Mouse (Mus musculus) hindbrain, embryonic 15.5 days (tissue): Measurements from ENCODE around the gene Nfxl1. TPM values are rescaled to one million over a fixed set of nuclear protein-coding genes. Genes with fewer than 3 reads are reported as not detected.
"Not testable (repeated sequence)": the region's sequence is repeated elsewhere in the genome, so short reads cannot be mapped to it uniquely, and the experiment has no call there.

Source experiments
- ATAC-seq: fragments of 200-750 bp; cut with Nextera tagmentation; 2 replicates; pipeline ENCODE4 v1.8.0; 2017; ENCODE audit warnings: low read depth, moderate number of reproducible peaks, moderate TSS enrichment; ENCODE audit not compliant: low FRiP score
- H3K27ac ChIP-seq: fragments of 300-500 bp; sonication (generic); replicated peaks from 2 replicates; pipeline ENCODE4 v1.5.1; 2015; ENCODE audit warnings: mild to moderate bottlenecking, inconsistent platforms
- H3K27me3 ChIP-seq: fragments of 300-500 bp; sonication (generic); 2 replicates; pipeline ENCODE4 v1.6.1; 2015; ENCODE audit warnings: control low read depth, inconsistent platforms
- H3K36me3 ChIP-seq: fragments of 300-500 bp; sonication (generic); 2 replicates; pipeline ENCODE4 v1.6.1; 2015; ENCODE audit warnings: control low read depth, inconsistent platforms
- H3K4me1 ChIP-seq: fragments of 300-500 bp; sonication (generic); replicated peaks from 2 replicates; pipeline ENCODE4 v1.6.1; 2015; ENCODE audit warnings: control low read depth, inconsistent platforms
- H3K4me2 ChIP-seq: fragments of 300-500 bp; sonication (generic); 2 replicates; pipeline ENCODE4 v1.6.1; 2015; ENCODE audit warnings: moderate library complexity, mild to moderate bottlenecking, inconsistent platforms
- H3K4me3 ChIP-seq: fragments of 300-500 bp; sonication (generic); 2 replicates; pipeline ENCODE4 v1.5.1; 2015; ENCODE audit warnings: mild to moderate bottlenecking, inconsistent platforms
- H3K9ac ChIP-seq: fragments of 300-500 bp; sonication (generic); 2 replicates; pipeline ENCODE4 v1.6.1; 2015; ENCODE audit warnings: inconsistent platforms
- H3K9me3 ChIP-seq: fragments of 300-500 bp; sonication (generic); 2 replicates; pipeline ENCODE4 v1.6.1; 2016; ENCODE audit warnings: control low read depth, inconsistent platforms
- WGBS: fragments of 180-500 bp; shearing (Covaris S2); methylation state at CpG from one replicate; pipeline ENCODE4 v1.1.7; 2015; 5-methylcytosine and 5-hydroxymethylcytosine counted together
- polyA plus RNA-seq: library from polyadenylated mRNA; unstranded; fragments of >200 nt; fragmentation: Nextera tagmentation; extraction: Ambion mirVana; gene quantifications from 2 replicates; pipeline ENCODE4 v1.2.1, GENCODE M21; 2015

Gene Nfxl1
- polyA plus RNA-seq, result 12.0 and 13.6 TPM in 2 replicates

DNA sequence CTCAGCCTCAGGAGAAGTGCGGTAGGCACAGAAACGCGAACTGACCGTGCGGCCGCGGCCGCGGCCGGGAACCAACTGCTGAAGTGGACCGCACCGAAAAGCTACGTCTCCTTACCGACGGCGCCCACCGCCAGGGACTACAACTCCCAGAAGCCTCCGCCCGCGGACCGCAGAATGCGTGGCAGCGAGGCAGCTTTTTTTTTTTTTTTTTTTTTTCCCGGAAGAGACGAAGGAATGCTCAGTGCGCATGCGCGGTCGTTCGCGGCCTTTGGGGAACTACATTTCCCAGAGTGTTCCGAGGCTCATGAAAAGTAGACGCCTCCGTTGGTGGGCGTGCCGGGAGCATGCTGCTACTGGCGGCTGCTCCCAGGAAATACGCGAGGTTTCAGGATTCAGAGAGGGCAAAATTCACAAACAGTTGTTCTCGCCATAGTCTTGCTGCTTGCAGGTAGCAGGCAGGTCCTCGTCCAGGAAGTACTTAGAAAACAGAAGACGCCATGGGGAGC, at the start of gene Nfxl1:
Gene Nfxl1, minus strand, starts transcription at position 141 of the 506 bp plus-strand sequence.
- WGBS, result under 1% methylated on average over 42 of the region's 42 CpGs

DNA sequence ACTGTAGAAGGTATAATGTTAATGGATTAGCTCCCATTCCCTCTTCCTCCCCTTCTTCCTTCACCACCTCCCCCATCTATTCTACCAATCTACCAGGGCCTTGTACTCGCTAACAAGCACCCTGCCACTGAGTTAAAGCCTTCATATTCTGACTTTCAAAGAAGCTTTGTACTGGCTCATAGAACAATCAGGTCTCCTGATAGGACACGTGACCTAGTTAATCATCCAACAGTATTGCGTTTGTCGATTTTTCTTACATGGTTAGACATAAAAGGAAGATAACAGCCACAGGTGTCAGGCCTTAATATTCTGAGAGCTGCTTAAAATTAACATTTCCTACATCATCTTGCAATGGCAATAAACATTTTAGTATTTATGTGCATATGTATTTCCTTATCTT, 43.7 kb upstream of the Nfxl1 start:
- 89% methylated on average over 4 of the region's 4 CpGs for WGBS
- Histone ChIP-seq H3K4me2 (no peak overlapping the region), H3K4me1 (no peaks in the 10 kb centered on the region), H3K4me3 (no peak overlapping the region), H3K9ac (no peak overlapping the region), H3K27ac (no peak overlapping the region), H3K9me3 (no peaks in the 10 kb centered on the region), H3K27me3 (no peaks in the 10 kb centered on the region), H3K36me3 (no peaks in the 10 kb centered on the region)
- no peak for ATAC-seq

More for the DNA sequence above, at the start of gene Nfxl1:
- no peaks in the 10 kb centered on the region for H3K9me3 ChIP-seq
- peak within 1 kb of the TSS; percentile 95 for H3K9ac ChIP-seq
- peak within 1 kb of the TSS; percentile 81 for H3K27ac ChIP-seq
- H3K4me3 ChIP-seq, result peak within 1 kb of the TSS; percentile 95
- ATAC-seq, result peak; percentile 97
- H3K4me1 ChIP-seq, result peaks cover 16% of the 10 kb centered on the region
- peak within 1 kb of the TSS; percentile 92 for H3K4me2 ChIP-seq
- no peaks in the 10 kb centered on the region for H3K27me3 ChIP-seq
- H3K36me3 ChIP-seq, result 0 out of 2 replicates have a peak, but pooled peaks cover 5% of the 10 kb centered on the region

DNA sequence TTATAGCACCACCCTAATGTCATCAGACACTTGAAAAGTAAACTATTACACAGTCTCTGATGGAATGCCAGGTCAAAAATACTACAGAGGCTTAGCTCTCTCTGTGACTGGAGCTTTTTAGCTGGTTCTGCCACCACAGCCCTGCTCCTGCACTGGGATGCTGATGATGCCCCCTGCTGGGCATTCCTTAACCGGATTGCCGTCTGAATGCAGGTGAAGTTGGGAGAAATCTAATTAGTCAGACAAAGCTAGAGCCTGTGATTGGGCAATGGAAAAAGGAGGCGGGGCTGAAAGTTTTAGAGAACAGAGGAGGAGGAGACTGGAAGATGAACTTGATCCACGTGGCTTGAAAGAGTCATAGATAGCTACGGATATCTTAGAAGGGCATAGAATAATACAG, 41.5 kb upstream of the Nfxl1 start:
- no peaks in the 10 kb centered on the region for H3K27me3 ChIP-seq
- 11% methylated on average over 5 of the region's 5 CpGs for WGBS
- no peak overlapping the region for H3K9ac ChIP-seq
- H3K36me3 ChIP-seq, result no peaks in the 10 kb centered on the region
- no peak for ATAC-seq
- no peak overlapping the region for H3K27ac ChIP-seq
- no peak overlapping the region for H3K4me3 ChIP-seq
- H3K9me3 ChIP-seq, result no peaks in the 10 kb centered on the region
- H3K4me1 ChIP-seq, result no peaks in the 10 kb centered on the region
- H3K4me2 ChIP-seq, result no peak overlapping the region

DNA sequence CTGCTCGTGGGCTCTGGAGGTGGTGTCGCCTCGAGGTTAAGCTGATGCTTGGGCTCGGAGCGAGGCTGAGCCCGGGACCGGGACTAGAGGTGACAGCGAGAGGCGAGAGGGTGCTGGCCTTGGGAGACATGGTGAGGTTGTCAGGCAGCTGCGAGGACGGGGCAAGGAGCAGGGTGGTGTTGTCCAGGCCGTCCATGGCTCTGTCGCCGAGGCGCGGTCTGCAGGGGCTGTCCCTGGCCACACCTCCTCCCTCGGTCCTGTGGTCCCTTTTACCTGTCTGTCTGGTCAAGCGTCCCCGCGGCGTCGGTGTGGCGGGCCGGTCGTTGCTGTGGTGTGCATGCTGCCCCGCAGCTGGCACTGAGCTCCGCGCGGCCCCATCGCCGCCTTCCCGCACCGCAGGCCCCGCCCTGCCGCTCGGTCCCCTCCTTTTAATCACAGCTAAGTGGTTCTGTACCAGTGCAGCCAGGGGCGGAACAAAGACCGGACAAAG, 27.8 kb upstream of the Nfxl1 start, which contains the start of gene Gm5868:
Gene Gm5868, minus strand, starts transcription at position 360 of the 490 bp plus-strand sequence.
- Histone ChIP-seq H3K9me3 (no peaks in the 10 kb centered on the region), H3K9ac (peak within 1 kb of the TSS; percentile 17; the same call in 1 of the 2 replicates), H3K4me1 (peaks cover 7% of the 10 kb centered on the region), H3K4me2 (peak within 1 kb of the TSS; percentile 71), H3K36me3 (no peaks in the 10 kb centered on the region), H3K4me3 (peak within 1 kb of the TSS; percentile 40), H3K27me3 (peaks cover 4% of the 10 kb centered on the region; the same call in 1 of the 2 replicates), H3K27ac (no peak within 1 kb of the TSS)
- peak; percentile 78 for ATAC-seq
- 4% methylated on average over 34 of the region's 38 CpGs for WGBS

DNA sequence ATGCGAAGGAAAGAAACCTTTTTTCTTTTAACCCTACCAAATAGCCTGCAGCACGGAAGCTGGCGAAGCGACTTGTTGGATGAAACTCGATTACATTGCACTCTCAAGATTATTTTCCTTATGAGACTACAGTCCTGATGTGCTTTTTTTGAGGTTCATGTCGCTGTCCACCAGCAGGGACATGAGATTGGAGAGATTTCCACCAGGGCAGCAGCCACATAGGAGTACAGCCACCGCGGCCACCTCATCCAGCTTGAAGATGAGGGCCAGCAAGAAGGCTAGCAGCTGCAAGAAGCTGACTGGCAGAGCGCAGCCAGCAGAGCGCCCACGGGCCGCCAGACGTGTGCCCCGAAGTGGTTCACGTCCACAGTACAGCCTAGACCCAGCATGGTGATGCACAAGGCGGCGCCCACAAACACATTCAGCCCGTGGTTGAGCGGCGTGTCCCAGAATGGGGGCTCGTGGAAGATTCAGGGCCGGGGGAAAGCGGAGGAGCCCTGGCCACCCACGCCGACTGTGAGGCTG, 27.2 kb upstream of the Nfxl1 start:
- H3K27ac ChIP-seq, H3K27me3 ChIP-seq, H3K9me3 ChIP-seq, H3K36me3 ChIP-seq, H3K4me1 ChIP-seq: not testable (repeated sequence)
- 48% methylated on average over 25 of the region's 25 CpGs for WGBS
- peak; percentile 30; the same call in 1 of the 2 replicates for ATAC-seq
- 0 out of 2 replicates have a peak overlapping the region, but pooled peaks have one; percentile 17 for H3K9ac ChIP-seq
- peak overlapping the region; percentile 71 for H3K4me2 ChIP-seq
- peak overlapping the region; percentile 40 for H3K4me3 ChIP-seq

DNA sequence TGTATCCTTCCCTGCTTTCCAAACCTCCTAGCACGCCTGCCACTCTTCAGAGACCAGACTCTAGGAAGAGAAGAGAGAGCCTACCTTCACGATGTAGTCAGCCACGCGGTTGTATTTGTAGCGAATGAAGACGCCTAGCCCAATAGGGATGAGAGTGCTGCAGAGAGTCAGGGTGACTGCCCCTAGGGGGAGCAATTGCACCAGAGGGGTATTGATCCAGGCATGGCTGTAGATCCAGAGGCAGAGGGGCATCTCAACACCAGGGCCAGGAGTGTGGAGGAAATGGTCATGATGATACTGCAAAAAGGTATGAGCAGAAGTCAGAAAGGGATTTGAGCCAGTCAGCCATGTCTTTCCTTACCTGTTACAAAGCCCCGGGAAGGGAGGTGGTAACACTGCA, 26.6 kb upstream of the Nfxl1 start:
- not testable (repeated sequence) for H3K36me3 ChIP-seq, ATAC-seq, H3K9me3 ChIP-seq, H3K4me2 ChIP-seq, H3K27me3 ChIP-seq, H3K27ac ChIP-seq, H3K4me3 ChIP-seq, H3K9ac ChIP-seq, H3K4me1 ChIP-seq
- WGBS, result 49% methylated on average over 7 of the region's 7 CpGs

DNA sequence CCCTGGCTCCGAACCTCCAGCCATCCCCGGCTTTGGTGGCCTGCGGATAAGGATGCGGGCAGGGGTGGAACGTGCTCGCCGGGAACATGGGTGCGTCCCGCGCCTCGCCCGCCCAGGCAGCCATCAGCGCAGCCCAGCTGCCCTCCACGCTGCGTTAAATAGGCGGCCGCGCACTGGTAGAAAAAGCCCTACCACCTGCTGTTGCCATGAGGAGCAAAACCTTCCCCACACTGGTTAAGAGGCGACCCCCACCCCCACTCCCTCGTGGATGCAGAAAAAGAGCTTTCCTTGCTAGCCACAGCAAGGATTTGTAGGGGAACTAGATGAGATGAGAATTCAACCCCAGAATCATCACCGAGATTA, 21.5 kb upstream of the Nfxl1 start, which contains the start of gene Zar1:
Gene Zar1, minus strand, starts transcription at position 285 of the 363 bp plus-strand sequence.
- Histone ChIP-seq H3K9ac (0 out of 2 replicates have a peak within 1 kb of the TSS, but pooled peaks have one; percentile 29), H3K4me3 (peak within 1 kb of the TSS; percentile 42), H3K4me2 (peak within 1 kb of the TSS; percentile 66)
- not testable (repeated sequence) for H3K36me3 ChIP-seq, H3K9me3 ChIP-seq, H3K27me3 ChIP-seq, H3K4me1 ChIP-seq, H3K27ac ChIP-seq
- ATAC-seq, result peak; percentile 74
- 11% methylated on average over 17 of the region's 21 CpGs for WGBS

DNA sequence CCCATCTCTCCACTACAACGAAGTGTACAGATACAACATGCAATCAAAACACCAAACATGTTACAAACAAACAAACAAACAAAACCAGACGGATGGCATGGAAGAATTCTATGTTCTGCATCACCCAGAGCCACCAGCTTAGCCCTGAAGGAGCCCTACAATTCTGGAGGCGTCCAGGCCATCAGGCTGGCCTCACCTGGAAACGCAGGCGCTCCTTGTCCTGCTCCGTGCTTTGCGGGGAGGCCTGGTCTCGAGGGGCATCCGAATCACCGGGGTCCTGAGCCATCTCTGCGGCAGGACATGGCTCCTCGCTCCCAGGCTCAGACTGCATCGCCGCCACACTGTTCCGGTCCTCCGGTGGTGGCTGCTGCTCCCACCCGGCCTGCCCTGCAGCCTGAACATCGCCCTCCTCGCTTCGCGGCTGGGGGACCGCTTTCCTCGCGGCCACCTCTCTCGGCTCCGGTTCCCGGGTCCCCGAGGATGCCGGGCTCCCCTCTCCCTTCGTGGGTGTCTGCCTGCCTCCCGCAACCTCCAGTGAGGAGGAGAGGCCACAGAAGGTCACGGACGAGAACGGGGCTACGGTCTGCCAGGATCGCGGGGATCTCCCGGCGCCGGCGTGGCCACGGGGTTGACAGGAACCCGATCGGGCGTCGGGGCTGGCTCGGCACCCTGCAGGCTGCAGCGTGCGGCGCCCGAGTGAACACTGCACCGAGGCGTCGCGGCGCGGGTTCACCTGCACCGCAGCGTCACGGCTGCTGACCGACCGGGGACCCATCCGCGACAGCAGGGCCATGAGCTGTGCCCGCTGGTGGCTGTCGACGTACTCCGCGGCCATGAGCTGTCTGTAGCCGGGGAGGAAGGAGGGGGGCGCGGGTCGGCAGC, 20.8 kb upstream of the Nfxl1 start:
- Histone ChIP-seq H3K4me2 (peak overlapping the region; percentile 66), H3K9ac (0 out of 2 replicates have a peak overlapping the region, but pooled peaks have one; percentile 29), H3K4me3 (peak overlapping the region; percentile 42)
- H3K9me3 ChIP-seq, H3K27me3 ChIP-seq, H3K27ac ChIP-seq, H3K4me1 ChIP-seq, H3K36me3 ChIP-seq: not testable (repeated sequence)
- ATAC-seq, result peak; percentile 78
- 4% methylated on average over 58 of the region's 73 CpGs for WGBS

DNA sequence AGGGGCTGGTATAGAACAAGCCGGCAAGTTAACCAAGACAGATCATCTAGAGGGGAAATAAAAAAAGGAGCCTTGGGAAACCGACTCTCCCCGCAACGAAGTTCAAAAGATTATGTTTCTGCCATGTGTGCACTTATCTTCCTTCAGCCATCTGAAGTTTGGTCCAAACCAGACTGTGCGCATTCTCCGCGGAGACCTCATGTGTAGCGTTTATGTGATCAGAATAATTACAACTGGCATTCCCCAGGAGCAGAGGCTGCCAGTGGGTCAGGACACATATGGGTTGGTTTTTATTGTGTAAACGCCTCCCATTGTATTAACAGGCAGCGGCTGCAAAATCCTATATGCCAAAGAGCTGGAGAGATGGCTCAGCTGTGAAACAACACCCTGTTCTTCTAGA, 20.1 kb upstream of the Nfxl1 start:
- 22% methylated on average over 10 of the region's 10 CpGs for WGBS
- H3K9me3 ChIP-seq, ATAC-seq: not testable (repeated sequence)

DNA sequence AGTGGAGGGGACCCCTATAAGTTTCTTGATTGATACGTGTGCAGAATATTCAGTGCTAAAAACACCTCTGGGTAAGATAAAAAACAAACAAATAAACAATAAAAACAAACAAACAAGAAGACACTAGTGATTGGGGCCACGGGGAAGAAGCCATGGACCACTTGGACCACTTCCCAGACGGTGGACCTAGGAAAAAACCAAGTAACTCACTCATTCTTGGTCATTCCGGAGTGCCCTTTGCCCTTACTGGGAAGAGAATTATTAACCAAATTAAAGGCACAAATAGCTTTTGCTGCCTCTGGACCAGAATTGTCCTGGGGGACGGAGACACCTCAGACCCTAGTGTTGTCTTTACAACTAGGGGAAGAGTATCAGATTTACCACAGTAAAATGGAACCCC, 6.1 kb upstream of the Nfxl1 start:
- no peaks in the 10 kb centered on the region for H3K27me3 ChIP-seq
- H3K4me3 ChIP-seq, result no peak overlapping the region
- H3K36me3 ChIP-seq, result no peaks in the 10 kb centered on the region
- 82% methylated on average over 5 of the region's 5 CpGs for WGBS
- H3K9me3 ChIP-seq, result 0 out of 2 replicates have a peak, but pooled peaks cover 5% of the 10 kb centered on the region
- H3K27ac ChIP-seq, result no peak overlapping the region
- no peak overlapping the region for H3K4me2 ChIP-seq
- no peak for ATAC-seq
- no peak overlapping the region for H3K9ac ChIP-seq
- H3K4me1 ChIP-seq, result no peaks in the 10 kb centered on the region; the same call in 1 of the 2 replicates

More for the DNA sequence above, 20.1 kb upstream of the Nfxl1 start:
- H3K27me3 ChIP-seq, H3K36me3 ChIP-seq, H3K27ac ChIP-seq, H3K9ac ChIP-seq, H3K4me1 ChIP-seq: not testable (repeated sequence)
- Histone ChIP-seq H3K4me3 (peak overlapping the region; percentile 42; the same call in 1 of the 2 replicates), H3K4me2 (peak overlapping the region; percentile 66)

DNA sequence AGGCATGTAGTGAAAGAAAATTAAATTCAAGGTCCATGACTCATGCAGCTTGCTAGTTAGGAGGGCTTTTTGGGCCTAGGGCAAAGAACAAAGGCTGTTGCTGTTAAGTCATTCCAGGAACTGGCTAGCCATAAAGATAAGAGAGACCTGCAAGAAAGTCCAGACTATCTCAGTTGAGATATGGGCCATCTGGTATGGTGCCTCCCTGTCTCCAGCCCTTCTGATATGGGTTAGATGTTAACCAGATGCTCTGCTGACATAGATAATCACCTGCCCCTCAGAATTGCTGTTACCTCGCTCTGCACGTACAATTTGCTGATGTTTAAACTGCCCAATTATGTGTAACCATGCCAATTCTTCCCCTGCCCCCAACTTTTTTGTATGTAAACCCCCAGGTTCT, 3.7 kb upstream of the Nfxl1 start:
- not testable (repeated sequence) for H3K27me3 ChIP-seq, H3K27ac ChIP-seq, H3K4me2 ChIP-seq, H3K4me3 ChIP-seq, H3K4me1 ChIP-seq, H3K36me3 ChIP-seq, ATAC-seq, H3K9ac ChIP-seq, H3K9me3 ChIP-seq
- WGBS, result 92% methylated on average over 2 of the region's 2 CpGs
